Mouse (Mus musculus) cerebellum, adult 18-20 months (tissue): ENCODE measurements around the gene Mbd3.

Experiments used
- DNase-seq, 2 experiments: peaks; one replicate each; pipeline ENCODE4 v3.0.0; 2021

Gene Mbd3

GRCm38 (mm10) chr10:80399191-80399972, at the start of gene Mbd3:
Mbd3 (minus strand) TSS chr10:80399550.
- DNase-seq = peak; percentile 100

- DNase-seq = peak; percentile 86 to 88
Observed at GRCm38 (mm10) chr10:80445898-80446601, 46.7 kb upstream of the Mbd3 start.

- DNase-seq = no peak
Observed at GRCm38 (mm10) chr10:80445052-80445451, 45.7 kb upstream of the Mbd3 start.

- no peak for DNase-seq
Observed at GRCm38 (mm10) chr10:80444339-80445045, 45.1 kb upstream of the Mbd3 start.

- DNase-seq = no peak
Observed at GRCm38 (mm10) chr10:80443575-80444278, 44.4 kb upstream of the Mbd3 start.

- no peak for DNase-seq
Observed at GRCm38 (mm10) chr10:80442989-80443388, 43.6 kb upstream of the Mbd3 start.

GRCm38 (mm10) chr10:80441598-80441997, 42.2 kb upstream of the Mbd3 start:
- no peak for DNase-seq

GRCm38 (mm10) chr10:80440031-80440430, 40.7 kb upstream of the Mbd3 start:
- DNase-seq = no peak

- DNase-seq = no peak
Observed at GRCm38 (mm10) chr10:80437973-80438372, 38.6 kb upstream of the Mbd3 start.

GRCm38 (mm10) chr10:80436276-80436675, 36.9 kb upstream of the Mbd3 start:
- no peak for DNase-seq

- no peak for DNase-seq
Observed at GRCm38 (mm10) chr10:80435764-80436163, 36.4 kb upstream of the Mbd3 start.

GRCm38 (mm10) chr10:80434823-80435222, 35.5 kb upstream of the Mbd3 start:
- DNase-seq = peak in 1 of 2 experiments; percentile 24

GRCm38 (mm10) chr10:80434233-80434592, 34.9 kb upstream of the Mbd3 start:
- no peak for DNase-seq

- DNase-seq = peak; percentile 95 to 96
Observed at GRCm38 (mm10) chr10:80433513-80434232, 34.3 kb upstream of the Mbd3 start, which contains the start of gene Tcf3. Tcf3 (minus strand) TSS chr10:80433647.

- peak in 1 of 2 experiments; percentile 37 for DNase-seq
Observed at GRCm38 (mm10) chr10:80432936-80433512, 33.7 kb upstream of the Mbd3 start.

- DNase-seq = no peak
Observed at GRCm38 (mm10) chr10:80432387-80432785, 33.0 kb upstream of the Mbd3 start.

GRCm38 (mm10) chr10:80431570-80432386, 32.4 kb upstream of the Mbd3 start:
- DNase-seq = peak in 1 of 2 experiments; percentile 25

GRCm38 (mm10) chr10:80430375-80430980, 31.1 kb upstream of the Mbd3 start:
- no peak for DNase-seq

GRCm38 (mm10) chr10:80429800-80430199, 30.4 kb upstream of the Mbd3 start:
- DNase-seq = no peak

GRCm38 (mm10) chr10:80425041-80425440, 25.7 kb upstream of the Mbd3 start:
- DNase-seq = no peak
